Mouse (Mus musculus): ENCODE measurements around the gene Usp31.

Gene Usp31

GRCm38 (mm10) chr7:121707073-121707667 lies at the start of gene Usp31:
Gene Usp31, minus strand, starts transcription at chr7:121707253.
- WGBS: 1% methylated on average over 82 of the region's 82 CpGs

GRCm38 (mm10) chr7:121754748-121755147 lies 47.7 kb upstream of the Usp31 start:
- 73% methylated on average over 8 of the region's 8 CpGs for WGBS

- 81% methylated on average over 5 of the region's 5 CpGs for WGBS
Measured at GRCm38 (mm10) chr7:121750244-121750643, 43.2 kb upstream of the Usp31 start.

- WGBS: 85% methylated on average over 29 of the region's 29 CpGs
Measured at GRCm38 (mm10) chr7:121737511-121738415, 30.7 kb upstream of the Usp31 start.

GRCm38 (mm10) chr7:121734171-121734831 lies 27.2 kb upstream of the Usp31 start, which contains the start of gene Scnn1g:
Gene Scnn1g, plus strand, starts transcription at chr7:121734479.
- under 1% methylated on average over 38 of the region's 38 CpGs for WGBS

GRCm38 (mm10) chr7:121730225-121730624 lies 23.2 kb upstream of the Usp31 start:
- 35% methylated on average over 5 of the region's 5 CpGs for WGBS

- WGBS: 56% methylated on average over 7 of the region's 7 CpGs
Measured at GRCm38 (mm10) chr7:121717031-121717430, 10.0 kb upstream of the Usp31 start.

GRCm38 (mm10) chr7:121711171-121711570 lies 4.1 kb upstream of the Usp31 start:
- WGBS: 62% methylated on average over 2 of the region's 2 CpGs

GRCm38 (mm10) chr7:121706411-121707072 lies 511 bp downstream of the Usp31 start:
- WGBS: 1% methylated on average over 71 of the region's 77 CpGs

GRCm38 (mm10) chr7:121705051-121705450 lies 2.0 kb downstream of the Usp31 start:
- WGBS: 63% methylated on average over 2 of the region's 2 CpGs

GRCm38 (mm10) chr7:121701983-121702382 lies 5.1 kb downstream of the Usp31 start:
- WGBS: 71% methylated on average over 6 of the region's 6 CpGs

- WGBS: 78% methylated on average over 3 of the region's 3 CpGs
Measured at GRCm38 (mm10) chr7:121700480-121700879, 6.6 kb downstream of the Usp31 start.

- WGBS: 59% methylated on average over 1 of the region's 1 CpGs
Measured at GRCm38 (mm10) chr7:121697574-121697973, 9.5 kb downstream of the Usp31 start.

GRCm38 (mm10) chr7:121691803-121692202 lies 15.2 kb downstream of the Usp31 start:
- 87% methylated on average over 2 of the region's 2 CpGs for WGBS

GRCm38 (mm10) chr7:121685140-121685984 lies 21.7 kb downstream of the Usp31 start:
- WGBS: 67% methylated on average over 5 of the region's 5 CpGs

GRCm38 (mm10) chr7:121677105-121677753 lies 29.8 kb downstream of the Usp31 start:
- 23% methylated on average over 4 of the region's 4 CpGs for whole genome bisulfite sequencing

- 68% methylated on average over 1 of the region's 1 CpGs for WGBS
Measured at GRCm38 (mm10) chr7:121660705-121661104, 46.3 kb downstream of the Usp31 start.

- WGBS: 93% methylated on average over 7 of the region's 7 CpGs
Measured at GRCm38 (mm10) chr7:121658866-121659265, 48.2 kb downstream of the Usp31 start.

- 72% methylated on average over 2 of the region's 2 CpGs for WGBS
Measured at GRCm38 (mm10) chr7:121654675-121655074, 52.4 kb downstream of the Usp31 start.

- 82% methylated on average over 2 of the region's 2 CpGs for WGBS
Measured at GRCm38 (mm10) chr7:121652629-121653028, 54.4 kb downstream of the Usp31 start.
